Mouse (Mus musculus) right cerebral cortex, postnatal 14 days (tissue): Measurements from ENCODE around the gene Gm904.
"Not testable (repeated sequence)": the region's sequence is repeated elsewhere in the genome, so short reads cannot be mapped to it uniquely, and the experiment has no call there.

Source experiments
- DNase-seq: peaks from one replicate; pipeline ENCODE4 v3.0.0; 2022

The Gm904 gene

GRCm38 (mm10) chr13:50642928-50643327 lies at the start of gene Gm904:
Gm904 (plus strand) TSS chr13:50643228.
- not testable (repeated sequence) for DNase-seq

DNA sequence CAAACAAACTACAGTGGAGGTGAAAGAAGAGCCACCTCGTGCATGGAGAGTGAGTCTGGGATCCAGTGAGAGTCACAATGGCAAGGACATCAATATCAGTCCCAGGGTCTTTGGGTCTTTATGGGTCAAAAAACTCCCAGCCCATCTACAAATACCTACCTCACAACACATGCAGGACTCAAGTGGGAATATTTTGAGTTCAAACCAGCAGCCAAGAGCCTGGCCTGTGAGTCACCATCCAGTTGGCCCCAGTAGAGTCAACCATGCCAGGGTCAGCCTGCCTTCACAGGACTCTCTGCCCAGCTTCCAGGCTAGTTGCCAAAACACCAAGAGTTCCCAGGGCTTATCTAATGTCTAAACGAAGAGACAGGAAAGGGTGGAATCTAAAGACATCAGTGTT lies 5.7 kb downstream of the Gm904 start:
- not testable (repeated sequence) for DNase-seq
